ENCODE assay signal across 9 mouse cellular contexts in the genomic region with DNA sequence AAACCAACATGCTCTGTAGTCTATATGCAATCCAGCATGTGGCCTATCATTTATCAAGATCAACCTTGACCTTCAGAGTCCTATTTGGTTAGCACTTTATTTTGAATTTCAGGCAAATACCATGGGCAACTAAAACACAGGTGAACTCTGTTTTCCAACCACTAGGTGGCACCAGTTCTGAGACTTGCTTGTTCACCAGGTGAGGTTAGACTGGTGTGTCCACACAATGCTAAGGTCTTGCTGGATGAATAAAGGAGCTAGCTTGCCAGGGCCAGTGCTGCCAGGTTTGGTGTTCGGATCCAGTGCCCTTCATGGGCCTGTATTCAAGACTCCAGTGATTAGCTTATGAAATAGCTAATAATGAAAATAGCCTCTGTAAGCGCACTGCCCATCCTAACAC. TPM values are rescaled to one million over a fixed set of nuclear protein-coding genes. Genes with fewer than 3 reads are reported as not detected.
A peak's percentile ranks its signal among the peaks of the same experiment; 100 is the strongest.
DNase-seq lines count a peak whose midpoint lies in the region; ATAC-seq and TF ChIP-seq lines count a peak whose summit lies in the region.
"Had no signal": no experiment of that assay in that cellular context is flagged by ENCODE, and none has a peak within 500 bp of the region (broad histone marks: within the 10 kb centered on the region; RNA-seq: fewer than 3 reads in every experiment).

No protein-coding gene starts in this region.

- TF ChIP-seq CTCF in liver, adult 2 months (IDR thresholded peaks at IDR 0.05; ENCODE audit: low read depth, low read length) = no peak

- H3K4me1 ChIP-seq in liver, adult 2 months (ENCODE audit: control insufficient read depth, insufficient read depth, low read length) = no peaks in the 10 kb centered on the region
- H3K4me1 ChIP-seq: hindbrain, embryonic 15.5 days had no signal

- no peak overlapping the region for H3K4me3 ChIP-seq in liver, adult 2 months (ENCODE audit: insufficient read depth, low read depth, low read length)
- H3K4me3 ChIP-seq: hindbrain, embryonic 15.5 days had no signal

- H3K27me3 ChIP-seq in liver, adult 2 months (ENCODE audit: control insufficient read depth, insufficient read depth, low read length) = no peaks in the 10 kb centered on the region
- H3K27me3 ChIP-seq: hindbrain, embryonic 15.5 days had no signal

- DNase-seq in adrenal gland, adult (ENCODE audit: inconsistent age in 2 of 2, low spot score in 1 of 2) = peak; percentile 52 to 88
- no peak for DNase-seq in adrenal gland, postnatal 4 days (ENCODE audit: low spot score in 2 of 2)
- DNase-seq in urinary bladder, postnatal 14 days (ENCODE audit: low spot score) = peak; percentile 74
- no peak for DNase-seq in urinary bladder, postnatal 4 days (ENCODE audit: low spot score in 2 of 2)
- DNase-seq in embryo, embryonic 10 days (ENCODE audit: low spot score) = peak; percentile 82
- peak; percentile 52 for DNase-seq in liver, adult 2 months (ENCODE audit: extremely low read depth, low read depth, low spot score)
- peak; percentile 19 for DNase-seq in right cerebral cortex, postnatal 14 days

- peak; percentile 75 for ATAC-seq in inflammation-experienced regulatory T-cells, adult 6 months

- no peak overlapping the region for H3K9ac ChIP-seq in liver, adult 2 months (ENCODE audit: low read depth, low read length)
- H3K9ac ChIP-seq: hindbrain, embryonic 15.5 days had no signal

- no peaks in the 10 kb centered on the region for H3K36me3 ChIP-seq in liver, adult 2 months (ENCODE audit: control insufficient read depth, insufficient read depth, low read length)
- H3K36me3 ChIP-seq: hindbrain, embryonic 15.5 days had no signal

- H3K27ac ChIP-seq in liver, adult 2 months (replicated peaks; ENCODE audit: insufficient read depth, low read depth, low read length) = no peak overlapping the region
- H3K27ac ChIP-seq: hindbrain, embryonic 15.5 days had no signal

- WGBS in liver, adult 2 months = 66% methylated on average over 2 of the region's 2 CpGs

- TF ChIP-seq POLR2A in liver, adult 2 months (IDR thresholded peaks at IDR 0.05; ENCODE audit: extremely low read depth, insufficient read depth, low read length) = no peak

- H3K79me2 ChIP-seq in liver, adult 2 months (ENCODE audit: control insufficient read depth, insufficient read depth, low read length) = no peaks in the 10 kb centered on the region

RNA-seq across cellular contexts. Expression of a gene that starts 10.9 kb away (rescaled TPM):
- 1 to 10 TPM; 1.1 to 1.2 TPM for total RNA-seq in adrenal gland, postnatal 4 days (2021)
- under 1 TPM; 0.11 to 0.98 (median 0.74) TPM for polyA plus RNA-seq in inflammation-experienced regulatory T-cells, adult 6 months (2017; shearing (Covaris generic))
- 0.07 TPM in 1 of 2 replicates, not detected in the other for total RNA-seq in liver, adult 2 months (2014; rRNA removed)
- not detected in 2 replicates for polyA plus RNA-seq in liver, adult 2 months (2012; rRNA removed)

RNA-seq across cellular contexts. Expression of a gene that starts 40.1 kb away (rescaled TPM):
- 10 to 100 TPM; 34.8 to 36.9 TPM for total RNA-seq in adrenal gland, postnatal 4 days (2021)
- polyA plus RNA-seq in inflammation-experienced regulatory T-cells, adult 6 months (2017; shearing (Covaris generic)) = 100 to 1,000 TPM; 103 to 142 (median 121) TPM
- 25.2 and 26.3 TPM in 2 replicates for total RNA-seq in liver, adult 2 months (2014; rRNA removed)
- polyA plus RNA-seq in liver, adult 2 months (2012; rRNA removed) = 16.5 and 18.4 TPM in 2 replicates

Comparison
In these comparisons a context has a peak if more than half of its experiments do, and no peak if none do; other contexts are left out.
1. DNase-seq: peak in adrenal gland, adult (2 of 2), urinary bladder, postnatal 14 days (single experiment), embryo, embryonic 10 days (single experiment), liver, adult 2 months (single experiment) and right cerebral cortex, postnatal 14 days (single experiment); none in adrenal gland, postnatal 4 days (0 of 2) and urinary bladder, postnatal 4 days (0 of 2).